Mouse (Mus musculus) spleen, adult 2 months (tissue): ENCODE data around the gene Cpne5.

Experiments
- CTCF ChIP-seq: fragments of 200-500 bp; IDR thresholded peaks from 2 replicates; pipeline ENCODE4 v1.5.1; 2011; ENCODE audit warnings: mild to moderate bottlenecking, inconsistent platforms; ENCODE audit not compliant: insufficient read depth, insufficient read length, insufficient replicate concordance; ENCODE audit errors: extremely low read depth
- POLR2A ChIP-seq: fragments of 200-500 bp; IDR thresholded peaks from 2 replicates; pipeline ENCODE4 v1.6.1; 2011; ENCODE audit warnings: low read depth, low read length, inconsistent platforms

GRCm38 (mm10) chr17:29173165-29173564 is 64.8 kb downstream of the Cpne5 start:
- no peak for TF ChIP-seq POLR2A
- TF ChIP-seq CTCF = no peak
